Mouse (Mus musculus) kidney, postnatal 4 days (tissue): ENCODE data around the gene Ccl4.

Source experiments
- DNase-seq, 2 experiments: peaks; one replicate each; pipeline ENCODE4 v3.0.0; 2021; ENCODE audit warnings: mixed read lengths in 2 of 2

Ccl4 gene

GRCm38 (mm10) chr11:83662204-83662603, at the start of gene Ccl4:
Ccl4 (plus strand) TSS chr11:83662584.
- no peak for DNase-seq

GRCm38 (mm10) chr11:83616586-83616985, 45.8 kb upstream of the Ccl4 start:
- DNase-seq, result no peak

- DNase-seq, result no peak
Measured at GRCm38 (mm10) chr11:83618238-83618637, 44.1 kb upstream of the Ccl4 start.

GRCm38 (mm10) chr11:83619037-83619436, 43.3 kb upstream of the Ccl4 start:
- no peak for DNase-seq

GRCm38 (mm10) chr11:83623586-83623985, 38.8 kb upstream of the Ccl4 start:
- DNase-seq, result no peak

- no peak for DNase-seq
Measured at GRCm38 (mm10) chr11:83628808-83629207, 33.6 kb upstream of the Ccl4 start.

GRCm38 (mm10) chr11:83630630-83631029, 31.8 kb upstream of the Ccl4 start:
- DNase-seq, result no peak

- DNase-seq, result no peak
Measured at GRCm38 (mm10) chr11:83631065-83631464, 31.3 kb upstream of the Ccl4 start.

- DNase-seq, result peak; percentile 29 to 41
Measured at GRCm38 (mm10) chr11:83632744-83633143, 29.6 kb upstream of the Ccl4 start.

GRCm38 (mm10) chr11:83634425-83634824, 28.0 kb upstream of the Ccl4 start:
- DNase-seq, result no peak

GRCm38 (mm10) chr11:83634898-83635297, 27.5 kb upstream of the Ccl4 start:
- DNase-seq, result no peak

GRCm38 (mm10) chr11:83636742-83637235, 25.6 kb upstream of the Ccl4 start:
- DNase-seq, result no peak

- DNase-seq, result no peak
Measured at GRCm38 (mm10) chr11:83638934-83639333, 23.4 kb upstream of the Ccl4 start.

GRCm38 (mm10) chr11:83639533-83639932, 22.9 kb upstream of the Ccl4 start:
- DNase-seq, result peak in 1 of 2 experiments; percentile 18

GRCm38 (mm10) chr11:83640141-83640540, 22.2 kb upstream of the Ccl4 start:
- DNase-seq, result no peak

- no peak for DNase-seq
Measured at GRCm38 (mm10) chr11:83641216-83641615, 21.2 kb upstream of the Ccl4 start.

GRCm38 (mm10) chr11:83645521-83645920, 16.9 kb upstream of the Ccl4 start, which contains the start of gene Rpl9-ps1:
Rpl9-ps1 (minus strand) TSS chr11:83645621.
- DNase-seq, result no peak

- no peak for DNase-seq
Measured at GRCm38 (mm10) chr11:83646356-83647149, 15.8 kb upstream of the Ccl4 start.

- DNase-seq, result no peak
Measured at GRCm38 (mm10) chr11:83649305-83649841, 13.0 kb upstream of the Ccl4 start, which contains the start of gene Ccl3. Ccl3 (minus strand) TSS chr11:83649355.

- DNase-seq, result no peak
Measured at GRCm38 (mm10) chr11:83654606-83655005, 7.8 kb upstream of the Ccl4 start.

- DNase-seq, result no peak
Measured at GRCm38 (mm10) chr11:83657508-83657907, 4.9 kb upstream of the Ccl4 start.

GRCm38 (mm10) chr11:83658797-83659196, 3.6 kb upstream of the Ccl4 start:
- no peak for DNase-seq

GRCm38 (mm10) chr11:83663532-83663931, 1.1 kb downstream of the Ccl4 start:
- no peak for DNase-seq

GRCm38 (mm10) chr11:83671743-83672142, 9.4 kb downstream of the Ccl4 start:
- no peak for DNase-seq
